Mouse (Mus musculus) left cerebral cortex, postnatal 25 days (tissue): Measurements from ENCODE around the gene Srrm4. TPM values are rescaled to one million over a fixed set of nuclear protein-coding genes. Genes with fewer than 3 reads are reported as not detected.

Experiments
- DNase-seq, 2 experiments: peaks; one replicate each; pipeline ENCODE4 v3.0.0; 2022; ENCODE audit warnings: low spot score in 2 of 2, mixed read lengths in 1 of 2
- intact Hi-C: fragments of 180-260 bp; cut with DNase I; formaldehyde crosslinking; loops from one replicate; pipeline ENCODE4 v1.15.1; 2025
- total RNA-seq, 2 experiments: library from RNA; stranded (reverse); gene quantifications; 2 replicates each; pipeline ENCODE4 v1.2.3; 2021

Srrm4 gene
- total RNA-seq, 2 experiments from 2014 or later: 22.4 to 26.8 TPM

DNA sequence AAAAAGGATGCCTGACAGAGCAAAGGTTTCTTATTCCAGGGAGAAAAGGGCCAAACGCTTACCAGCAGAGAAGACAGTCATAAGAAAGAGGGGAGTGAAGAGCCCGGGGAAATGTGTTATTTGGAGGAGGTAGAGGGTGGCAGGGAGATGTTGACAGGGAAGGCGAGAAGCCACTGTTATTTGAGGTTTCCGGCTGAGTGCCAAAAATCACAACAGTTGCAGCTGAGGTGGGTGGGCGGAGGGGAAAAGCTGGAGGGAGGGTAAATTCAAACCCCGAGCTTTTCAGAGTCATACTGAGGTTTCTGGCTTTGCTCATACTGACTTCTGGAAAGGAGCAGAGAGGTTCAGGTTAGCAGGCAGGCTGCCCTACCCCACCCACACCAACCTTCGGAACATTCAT, 32.5 kb downstream of the Srrm4 start:
- intact Hi-C loops: no loop called here
- peak; percentile 36 to 71 for DNase-seq

- intact Hi-C loops: no loop called here
- DNase-seq: no peak
Measured at GRCm38 (mm10) chr5:116556614-116557013, 35.0 kb downstream of the Srrm4 start.

- no peak for DNase-seq
- intact Hi-C loops: no loop called here
Measured at GRCm38 (mm10) chr5:116553868-116554267, 37.7 kb downstream of the Srrm4 start.

- no peak for DNase-seq
- intact Hi-C loops: no loop called here
Measured at GRCm38 (mm10) chr5:116553106-116553505, 38.5 kb downstream of the Srrm4 start.

- no peak for DNase-seq
- intact Hi-C loops: no loop called here
Measured at GRCm38 (mm10) chr5:116552584-116552983, 39.0 kb downstream of the Srrm4 start.

- intact Hi-C loops: no loop called here
- DNase-seq: no peak
Measured at GRCm38 (mm10) chr5:116545746-116546145, 45.9 kb downstream of the Srrm4 start.

GRCm38 (mm10) chr5:116542317-116542716, 49.3 kb downstream of the Srrm4 start:
- peak in 1 of 2 experiments; percentile 46 for DNase-seq
- intact Hi-C loops: no loop called here

GRCm38 (mm10) chr5:116541128-116541527, 50.5 kb downstream of the Srrm4 start:
- DNase-seq: no peak
- intact Hi-C loops: no loop called here

- no peak for DNase-seq
- intact Hi-C loops: no loop called here
Measured at GRCm38 (mm10) chr5:116539360-116539759, 52.3 kb downstream of the Srrm4 start.

DNA sequence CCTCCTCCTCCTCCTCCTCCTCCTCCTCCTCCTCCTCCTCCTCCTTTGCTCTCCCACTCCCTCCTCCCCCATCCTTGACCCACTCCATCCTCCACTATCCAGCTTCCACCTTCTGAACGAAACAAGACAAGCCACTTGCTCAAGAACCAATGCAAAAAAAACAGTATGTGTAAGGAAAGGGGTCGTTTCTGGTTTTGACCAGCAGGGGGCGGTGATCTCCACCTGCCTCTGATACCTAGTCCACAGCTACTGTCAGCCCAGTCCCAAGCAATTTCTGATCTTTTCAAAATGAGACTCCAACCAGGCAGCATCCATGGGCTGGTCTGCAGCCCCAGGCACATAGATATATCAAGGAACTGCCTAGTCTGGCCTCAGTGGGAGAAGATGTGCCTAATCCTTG, 53.1 kb downstream of the Srrm4 start:
- DNase-seq: no peak
- intact Hi-C loops: no loop called here

GRCm38 (mm10) chr5:116526324-116526723, 65.3 kb downstream of the Srrm4 start:
- intact Hi-C loops: loop anchor here (5.0 kb wide), 1 partner anchor 39 kb away; no protein-coding TSS in a partner anchor
- DNase-seq: peak; percentile 83 to 95

GRCm38 (mm10) chr5:116525308-116525707, 66.3 kb downstream of the Srrm4 start:
- intact Hi-C loops: loop anchor here (5.0 kb wide), 1 partner anchor 38 kb away; no protein-coding TSS in a partner anchor
- DNase-seq: peak in 1 of 2 experiments; percentile 63

- DNase-seq: peak; percentile 63 to 93
- intact Hi-C loops: loop anchor here (1.0 to 2.0 kb wide), 2 partner anchors 67 to 80 kb away; partner anchors contain the start of gene Srrm4
Measured at GRCm38 (mm10) chr5:116523553-116523952, 68.1 kb downstream of the Srrm4 start.

DNA sequence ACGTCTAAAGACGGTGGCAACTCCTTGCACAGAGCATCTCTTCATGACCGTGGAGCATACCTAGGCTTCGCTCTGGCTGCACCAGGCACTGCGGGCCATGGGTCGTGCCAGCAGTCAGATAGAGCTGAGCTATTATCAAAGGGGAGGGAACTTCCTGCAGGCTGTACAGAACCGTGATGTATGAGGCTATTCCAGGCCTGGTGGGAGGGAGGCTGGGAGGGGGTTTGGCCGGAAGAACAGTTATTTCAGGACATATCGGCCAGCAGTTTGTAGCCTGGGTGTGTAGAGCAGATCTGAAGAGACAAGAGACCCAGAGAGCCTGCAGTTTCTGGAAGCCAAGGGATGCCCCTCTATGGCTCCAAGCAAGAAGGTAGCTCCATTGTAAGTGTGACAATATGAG, 68.5 kb downstream of the Srrm4 start:
- peak; percentile 41 to 79 for DNase-seq
- intact Hi-C loops: loop anchor here (1.0 to 2.0 kb wide), 2 partner anchors 68 to 80 kb away; partner anchors contain the start of gene Srrm4

GRCm38 (mm10) chr5:116522273-116522672, 69.3 kb downstream of the Srrm4 start:
- intact Hi-C loops: loop anchor here (2.0 kb wide), 1 partner anchor 69 kb away; the partner anchor contains the start of gene Srrm4
- DNase-seq: peak in 1 of 2 experiments; percentile 58

GRCm38 (mm10) chr5:116518047-116518446, 73.6 kb downstream of the Srrm4 start:
- intact Hi-C loops: no loop called here
- no peak for DNase-seq

- peak in 1 of 2 experiments; percentile 59 for DNase-seq
- intact Hi-C loops: no loop called here
Measured at GRCm38 (mm10) chr5:116512135-116512534, 79.5 kb downstream of the Srrm4 start.

DNA sequence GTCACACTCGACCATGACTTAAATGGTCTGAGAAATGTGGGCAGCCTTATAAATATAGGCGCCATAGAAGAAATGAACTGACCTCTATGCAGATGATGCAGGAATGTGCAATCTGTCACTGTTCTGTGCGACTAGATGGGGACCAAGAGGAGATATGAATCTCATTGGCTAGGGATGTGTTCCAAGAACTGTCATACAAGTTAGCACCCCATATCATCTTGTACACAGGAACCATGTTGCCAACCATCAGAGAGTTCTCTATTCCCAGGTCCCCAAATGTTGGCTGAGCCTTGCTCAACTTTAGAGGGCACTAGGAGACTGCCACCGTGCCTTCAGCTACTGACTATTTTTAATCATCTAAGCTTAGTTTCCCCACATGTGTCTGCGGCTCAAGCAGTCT, 81.4 kb downstream of the Srrm4 start:
- intact Hi-C loops: no loop called here
- DNase-seq: no peak

DNA sequence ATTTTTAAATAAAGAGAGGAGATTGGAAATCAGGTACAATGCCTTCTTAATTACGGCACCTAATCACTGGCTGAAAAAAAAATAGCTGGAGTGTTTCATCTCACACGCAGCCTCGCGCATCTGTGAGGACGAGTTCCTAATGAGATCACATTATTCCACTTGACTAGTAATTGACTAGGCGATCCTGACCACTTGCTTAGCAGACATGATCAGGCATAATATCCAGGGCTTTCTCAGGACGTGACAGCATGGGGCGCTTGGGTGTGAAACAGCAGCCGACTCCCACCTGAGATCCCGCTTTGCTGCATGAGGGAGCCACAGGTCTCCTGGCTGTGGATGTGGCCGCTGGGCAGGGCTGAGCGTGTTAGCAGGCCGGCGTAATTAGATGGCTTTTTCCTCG, 90.3 kb downstream of the Srrm4 start:
- intact Hi-C loops: no loop called here

DNA sequence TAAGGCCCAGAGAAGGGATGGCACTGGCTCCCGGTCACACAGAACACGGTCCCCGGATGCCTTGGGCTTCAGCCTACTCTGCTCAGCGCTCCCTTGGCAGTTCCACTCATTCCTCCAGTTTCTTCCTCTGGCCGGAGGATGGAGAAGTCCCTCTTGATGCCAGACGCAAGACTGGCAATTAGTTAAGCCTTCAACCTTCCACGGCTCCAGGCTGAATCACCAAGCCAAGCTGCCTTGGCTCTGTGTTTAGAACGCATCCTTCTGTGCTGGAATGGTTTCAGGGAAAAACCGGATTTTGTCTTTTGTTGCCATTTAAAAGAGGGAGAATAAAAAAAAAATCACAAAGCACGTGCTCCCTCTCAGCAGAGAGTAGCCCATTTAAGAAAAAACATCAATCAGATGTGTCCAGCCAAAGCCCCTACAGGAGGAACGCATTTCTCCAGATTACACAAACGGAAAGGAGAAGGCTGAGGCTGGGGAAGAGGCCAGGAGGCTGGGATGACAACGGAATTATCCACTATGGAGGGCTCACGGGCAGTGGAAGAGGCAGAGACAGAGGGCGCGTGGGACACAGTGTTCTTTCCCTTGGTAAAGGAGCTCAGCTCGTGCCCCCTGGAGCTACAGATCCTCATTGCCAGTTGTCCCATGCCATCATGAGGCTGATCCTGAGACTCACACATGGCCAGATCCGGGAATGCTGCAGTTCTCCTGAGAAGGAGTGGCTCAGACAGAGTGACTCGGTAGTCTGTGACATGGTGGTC, 92.6 kb downstream of the Srrm4 start:
- intact Hi-C loops: no loop called here
- peak; percentile 43 to 81 for DNase-seq

More for the DNA sequence above, 90.3 kb downstream of the Srrm4 start:
- DNase-seq: no peak

GRCm38 (mm10) chr5:116497866-116498265, 93.8 kb downstream of the Srrm4 start:
- intact Hi-C loops: no loop called here
- no peak for DNase-seq
